Mouse (Mus musculus) neutrophil, adult 5-6 weeks (primary cell): ENCODE measurements around the gene Prdm8. TPM values are rescaled to one million over a fixed set of nuclear protein-coding genes. Genes with fewer than 3 reads are reported as not detected.

Experiments
- total RNA-seq: library from RNA; stranded (forward); fragments of 200-1000 nt; gene quantifications from 2 replicates; pipeline ENCODE4 v1.2.3, GENCODE M21; 2017

Prdm8 gene
- total RNA-seq, 1 experiment from 2014 or later, result not detected

Other genes starting within 250 kb of the Prdm8 start
- gene Antxr2, start 136.2 kb upstream of the Prdm8 start, total RNA-seq, result 101 and 114 TPM in 2 replicates
- gene Fgf5, start 87.0 kb downstream of the Prdm8 start, total RNA-seq, result not detected in 2 replicates
- gene Cfap299, start 162.1 kb downstream of the Prdm8 start, total RNA-seq, result not detected in 2 replicates